Mouse (Mus musculus): ENCODE data around the gene 4632433K11Rik. TPM values are rescaled to one million over a fixed set of nuclear protein-coding genes. Genes with fewer than 3 reads are reported as not detected.
"Not testable (repeated sequence)": the region's sequence is repeated elsewhere in the genome, so short reads cannot be mapped to it uniquely, and the experiment has no call there.

Gene 4632433K11Rik
- polyA plus RNA-seq, 1 experiment = not detected

DNA sequence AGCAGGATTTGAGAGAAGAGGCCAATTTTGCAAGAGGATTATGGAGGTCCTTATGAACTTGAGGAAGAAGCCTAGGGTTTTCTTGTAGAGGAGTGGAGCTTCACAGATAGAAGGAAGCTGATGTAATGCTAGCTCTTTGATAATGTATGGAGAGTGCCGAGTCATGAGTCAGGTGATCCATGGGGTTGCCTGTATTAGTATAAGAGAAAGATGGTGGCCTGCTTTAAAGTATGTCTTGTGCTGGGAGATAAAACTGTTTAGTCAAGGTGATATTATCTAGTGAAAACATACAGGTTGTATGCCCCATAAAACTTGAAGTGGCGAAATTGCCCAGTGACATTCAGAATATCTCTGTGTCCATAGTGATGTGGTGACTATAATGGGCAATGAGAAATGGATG, 43.0 kb downstream of the 4632433K11Rik start:
- TF ChIP-seq MYOD1 (IDR thresholded peaks at IDR 0.05; ENCODE audit: control insufficient read depth in 1 of 3, insufficient read length in 2 of 3, low read depth in 2 of 3) (no peak), USF1 (IDR thresholded peaks at IDR 0.05; ENCODE audit: low read depth) (no peak), POLR2A (IDR thresholded peaks at IDR 0.05; ENCODE audit: insufficient read length, low read depth) (no peak), POLR2AphosphoS2 (IDR thresholded peaks at IDR 0.05; ENCODE audit: insufficient read length, low read depth) (no peak)
- Histone ChIP-seq H3K27me3 (ENCODE audit: control insufficient read depth, insufficient read depth, insufficient read length) (no peaks in the 10 kb centered on the region), H3ac (ENCODE audit: control insufficient read depth, insufficient read length) (no peak overlapping the region), H3K79me2 (ENCODE audit: control insufficient read depth, insufficient read depth) (peaks cover 41% of the 10 kb centered on the region), H3K4me2 (ENCODE audit: low read depth) (no peak overlapping the region), H3K36me3 (ENCODE audit: control insufficient read depth, insufficient read depth) (peaks cover 49% of the 10 kb centered on the region), H3K4me3 (no peak overlapping the region)

DNA sequence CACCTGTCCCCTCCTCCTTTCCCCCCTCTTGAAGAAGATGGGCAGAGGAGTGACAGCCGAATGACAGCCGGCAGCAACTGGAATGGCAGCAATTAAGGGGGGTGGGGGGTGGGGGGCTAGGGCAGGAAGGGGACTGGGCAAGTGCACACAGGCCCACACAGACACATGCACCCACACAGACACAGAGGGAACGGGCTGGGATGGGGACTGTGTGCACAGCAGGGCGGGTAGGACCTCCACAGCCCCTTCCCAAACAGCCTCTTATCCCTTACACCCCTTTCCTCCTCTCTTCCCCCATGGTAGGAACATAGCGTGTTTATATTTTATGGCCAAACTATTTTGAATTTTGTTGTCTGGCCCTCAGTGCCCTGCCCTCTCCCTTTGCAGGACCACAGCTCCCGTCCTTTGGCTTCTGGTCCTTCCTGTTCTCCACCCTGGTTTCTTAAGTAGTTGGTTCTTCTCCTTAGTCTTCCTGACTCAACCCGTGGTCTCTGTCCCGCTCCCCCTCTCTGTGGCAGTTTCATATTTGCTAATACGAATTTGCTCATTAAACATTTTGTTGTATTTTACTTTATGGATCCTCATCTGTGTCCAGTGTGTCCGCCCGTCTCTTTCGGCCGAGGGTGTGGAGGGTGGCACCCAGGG, 45.6 kb downstream of the 4632433K11Rik start:
- Histone ChIP-seq H3K4me3 (peak overlapping the region; percentile 48), H3K36me3 (ENCODE audit: control insufficient read depth, insufficient read depth) (peaks cover 38% of the 10 kb centered on the region), H3K79me2 (ENCODE audit: control insufficient read depth, insufficient read depth) (peaks cover 46% of the 10 kb centered on the region), H3ac (ENCODE audit: control insufficient read depth, insufficient read length) (peak overlapping the region; percentile 74), H3K4me2 (ENCODE audit: low read depth) (peak overlapping the region; percentile 60)
- not testable (repeated sequence) for H3K27me3 ChIP-seq (ENCODE audit: control insufficient read depth, insufficient read depth, insufficient read length)

DNA sequence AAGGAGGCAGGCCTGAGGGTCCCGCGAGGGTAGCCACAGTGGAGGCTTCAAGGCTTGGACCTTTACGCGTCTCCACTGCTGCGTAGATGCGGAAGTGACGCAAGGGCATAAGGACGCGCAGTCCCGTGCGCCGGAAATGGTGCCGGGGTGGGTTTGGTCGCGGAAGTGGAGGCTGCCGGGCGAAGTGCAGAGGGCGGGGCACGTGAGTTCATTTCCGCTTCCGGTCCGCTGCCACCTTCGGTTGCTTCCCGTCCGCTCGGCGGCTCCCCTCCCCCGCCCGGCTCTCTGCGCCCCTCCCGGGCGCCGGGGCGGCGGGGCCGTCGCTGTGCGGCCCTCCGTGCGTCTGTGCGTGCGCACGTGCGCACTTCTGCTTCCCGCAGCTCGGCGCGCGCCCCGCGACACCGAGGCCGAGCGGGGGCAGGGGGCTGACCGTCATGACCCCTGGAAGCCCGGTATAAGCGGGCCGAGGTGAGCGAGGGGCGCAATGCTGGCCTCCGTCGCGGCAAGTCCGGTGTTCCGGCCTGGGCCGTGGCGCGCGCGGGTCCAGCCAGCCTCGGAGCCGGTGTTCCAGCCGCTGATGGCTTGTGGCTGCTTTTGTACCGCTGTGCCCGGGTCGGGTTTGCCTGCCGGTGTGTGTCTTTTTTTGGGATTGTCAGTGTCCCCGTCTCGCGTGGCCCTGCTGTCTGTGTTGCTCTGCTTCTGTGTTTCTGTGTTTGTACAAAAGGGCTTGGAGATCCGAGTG, 46.3 kb downstream of the 4632433K11Rik start, which contains the start of gene Epn1:
Epn1 (plus strand) TSS at position 226 of the 742 bp plus-strand sequence.
- Histone ChIP-seq H3ac (ENCODE audit: control insufficient read depth, insufficient read length) (peak within 1 kb of the TSS; percentile 74), H3K4me3 (peak within 1 kb of the TSS; percentile 48), H3K36me3 (ENCODE audit: control insufficient read depth, insufficient read depth) (peaks cover 36% of the 10 kb centered on the region), H3K27me3 (ENCODE audit: control insufficient read depth, insufficient read depth, insufficient read length) (no peaks in the 10 kb centered on the region), H3K79me2 (ENCODE audit: control insufficient read depth, insufficient read depth) (peaks cover 53% of the 10 kb centered on the region), H3K4me2 (ENCODE audit: low read depth) (peak within 1 kb of the TSS; percentile 77)
- TF ChIP-seq POLR2A (IDR thresholded peaks at IDR 0.05; ENCODE audit: insufficient read length, low read depth) (peak; percentile 68), CEBPB (IDR thresholded peaks at IDR 0.05; ENCODE audit: insufficient read depth, poor library complexity, severe bottlenecking) (no peak), TCF3 (IDR thresholded peaks at IDR 0.05; ENCODE audit: insufficient read length, low read depth) (no peak), POLR2AphosphoS2 (IDR thresholded peaks at IDR 0.05; ENCODE audit: insufficient read length, low read depth) (peak; percentile 100), MYOD1 (IDR thresholded peaks at IDR 0.05; ENCODE audit: control insufficient read depth in 1 of 3, insufficient read length in 2 of 3, low read depth in 2 of 3) (peak in 1 of 3 experiments; percentile 8), SRF (IDR thresholded peaks at IDR 0.05; ENCODE audit: control insufficient read depth, insufficient read length, low read depth) (no peak), USF1 (IDR thresholded peaks at IDR 0.05; ENCODE audit: low read depth) (peak; percentile 11)

DNA sequence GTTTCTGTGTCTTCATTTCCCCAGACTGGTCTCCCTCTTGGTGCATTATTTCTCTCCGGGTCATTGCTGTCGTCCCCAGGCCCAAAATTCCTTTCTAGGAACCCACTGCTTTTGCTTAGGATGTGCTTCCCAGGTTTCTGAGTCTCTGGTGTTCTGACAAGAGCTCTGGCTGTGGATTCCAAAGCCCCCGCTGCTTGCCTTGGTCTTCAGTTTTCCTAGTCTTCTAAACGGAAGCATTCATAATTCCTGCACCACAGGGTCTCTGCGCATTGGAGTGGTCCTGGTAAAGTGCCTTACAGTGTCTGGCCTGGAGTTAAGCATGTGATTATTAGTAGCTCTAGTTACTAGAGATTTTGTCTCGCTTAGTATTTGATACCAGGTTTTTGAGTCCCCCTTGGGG, 46.9 kb downstream of the 4632433K11Rik start:
- peaks cover 59% of the 10 kb centered on the region for H3K79me2 ChIP-seq (ENCODE audit: control insufficient read depth, insufficient read depth)
- peak overlapping the region; percentile 48 for H3K4me3 ChIP-seq
- H3K4me2 ChIP-seq (ENCODE audit: low read depth) = peak overlapping the region; percentile 77
- TF ChIP-seq USF1 (IDR thresholded peaks at IDR 0.05; ENCODE audit: low read depth) = no peak
- no peak for TF ChIP-seq MAX (IDR thresholded peaks at IDR 0.05; ENCODE audit: low read depth)
- no peak for TF ChIP-seq SRF (IDR thresholded peaks at IDR 0.05; ENCODE audit: control insufficient read depth, insufficient read length, low read depth)
- TF ChIP-seq POLR2A (IDR thresholded peaks at IDR 0.05; ENCODE audit: insufficient read length, low read depth) = no peak
- no peak for TF ChIP-seq TCF3 (IDR thresholded peaks at IDR 0.05; ENCODE audit: insufficient read length, low read depth)
- no peak for TF ChIP-seq MYOD1 (IDR thresholded peaks at IDR 0.05; ENCODE audit: control insufficient read depth in 1 of 3, insufficient read length in 2 of 3, low read depth in 2 of 3)
- TF ChIP-seq TCF12 (IDR thresholded peaks at IDR 0.05; ENCODE audit: insufficient read depth, poor library complexity, severe bottlenecking) = no peak
- no peak for TF ChIP-seq MYOG (IDR thresholded peaks at IDR 0.05; ENCODE audit: control insufficient read depth in 1 of 3, insufficient read depth in 1 of 3, insufficient read length in 2 of 3, low read depth in 2 of 3)
- no peak for TF ChIP-seq REST (IDR thresholded peaks at IDR 0.05; ENCODE audit: insufficient read depth, insufficient read length)
- peak overlapping the region; percentile 74 for H3ac ChIP-seq (ENCODE audit: control insufficient read depth, insufficient read length)
- no peaks in the 10 kb centered on the region for H3K27me3 ChIP-seq (ENCODE audit: control insufficient read depth, insufficient read depth, insufficient read length)
- H3K36me3 ChIP-seq (ENCODE audit: control insufficient read depth, insufficient read depth) = peaks cover 36% of the 10 kb centered on the region

DNA sequence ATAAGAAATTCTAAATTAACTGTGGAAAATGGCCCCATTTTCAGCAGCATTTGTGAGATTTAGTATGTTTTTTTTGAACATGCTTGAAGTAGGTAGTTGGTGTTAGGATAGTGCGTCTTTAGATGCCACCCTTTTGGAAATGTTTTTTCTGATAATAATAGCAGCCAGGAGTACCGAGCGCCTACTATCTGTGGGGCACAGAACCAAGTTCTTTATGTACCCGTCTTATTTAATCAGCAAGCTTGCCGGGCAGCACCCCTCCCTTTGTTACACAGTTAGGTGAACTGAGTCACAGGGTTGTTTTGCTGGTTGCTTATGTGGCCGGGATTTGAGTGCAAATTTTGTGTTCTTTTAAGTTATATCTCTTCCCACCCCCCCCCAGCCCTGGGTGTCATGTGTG, 47.3 kb downstream of the 4632433K11Rik start:
- Histone ChIP-seq H3K4me2 (ENCODE audit: low read depth) (peak overlapping the region; percentile 77), H3K36me3 (ENCODE audit: control insufficient read depth, insufficient read depth) (peaks cover 34% of the 10 kb centered on the region), H3K4me3 (peak overlapping the region; percentile 48), H3K79me2 (ENCODE audit: control insufficient read depth, insufficient read depth) (peaks cover 61% of the 10 kb centered on the region), H3K27me3 (ENCODE audit: control insufficient read depth, insufficient read depth, insufficient read length) (no peaks in the 10 kb centered on the region), H3ac (ENCODE audit: control insufficient read depth, insufficient read length) (peak overlapping the region; percentile 74)
- no peak for TF ChIP-seq MYOG (IDR thresholded peaks at IDR 0.05; ENCODE audit: control insufficient read depth in 1 of 3, insufficient read depth in 1 of 3, insufficient read length in 2 of 3, low read depth in 2 of 3)
- no peak for TF ChIP-seq TCF3 (IDR thresholded peaks at IDR 0.05; ENCODE audit: insufficient read length, low read depth)
- TF ChIP-seq POLR2A (IDR thresholded peaks at IDR 0.05; ENCODE audit: insufficient read length, low read depth) = no peak
- TF ChIP-seq POLR2AphosphoS2 (IDR thresholded peaks at IDR 0.05; ENCODE audit: insufficient read length, low read depth) = no peak
- no peak for TF ChIP-seq E2F4 (IDR thresholded peaks at IDR 0.05; ENCODE audit: insufficient read depth)
- TF ChIP-seq SRF (IDR thresholded peaks at IDR 0.05; ENCODE audit: control insufficient read depth, insufficient read length, low read depth) = no peak
- no peak for TF ChIP-seq REST (IDR thresholded peaks at IDR 0.05; ENCODE audit: insufficient read depth, insufficient read length)
- no peak for TF ChIP-seq MAX (IDR thresholded peaks at IDR 0.05; ENCODE audit: low read depth)
- TF ChIP-seq CEBPB (IDR thresholded peaks at IDR 0.05; ENCODE audit: insufficient read depth, poor library complexity, severe bottlenecking) = no peak
- no peak for TF ChIP-seq MYOD1 (IDR thresholded peaks at IDR 0.05; ENCODE audit: control insufficient read depth in 1 of 3, insufficient read length in 2 of 3, low read depth in 2 of 3)
